Mouse (Mus musculus) liver, embryonic 16.5 days (tissue): ENCODE results near the gene Fam133b. TPM values are rescaled to one million over a fixed set of nuclear protein-coding genes. Genes with fewer than 3 reads are reported as not detected.

Experiments used
- ATAC-seq: fragments of 200-750 bp; cut with Nextera tagmentation; 2 replicates; pipeline ENCODE4 v1.8.0; 2017; ENCODE audit warnings: low read depth, mild to moderate bottlenecking, moderate number of reproducible peaks, moderate library complexity
- H3K27ac ChIP-seq: fragments of 300-500 bp; sonication (generic); 2 replicates; pipeline ENCODE4 v1.5.1; 2014; ENCODE audit warnings: mild to moderate bottlenecking, low read length
- H3K27me3 ChIP-seq: fragments of 300-500 bp; sonication (generic); 2 replicates; pipeline ENCODE4 v1.6.1; 2014; ENCODE audit warnings: low read depth, low read length, mixed read lengths; ENCODE audit not compliant: control insufficient read depth, insufficient read depth
- H3K36me3 ChIP-seq: fragments of 300-500 bp; sonication (generic); 2 replicates; pipeline ENCODE4 v1.6.1; 2014; ENCODE audit warnings: mild to moderate bottlenecking; ENCODE audit not compliant: control insufficient read depth, insufficient read depth
- H3K4me1 ChIP-seq: fragments of 300-500 bp; sonication (generic); 2 replicates; pipeline ENCODE4 v1.6.1; 2014; ENCODE audit warnings: low read depth, low read length, mixed read lengths; ENCODE audit not compliant: control insufficient read depth
- H3K4me2 ChIP-seq: fragments of 300-500 bp; sonication (generic); 2 replicates; pipeline ENCODE4 v1.6.1; 2014; ENCODE audit warnings: low read depth, low read length, mixed read lengths
- H3K4me3 ChIP-seq: fragments of 300-500 bp; sonication (generic); 2 replicates; pipeline ENCODE4 v1.5.1; 2014; ENCODE audit warnings: low read depth, mild to moderate bottlenecking, low read length
- H3K9ac ChIP-seq: fragments of 300-500 bp; sonication (generic); 2 replicates; pipeline ENCODE4 v1.6.1; 2014; ENCODE audit warnings: low read depth, low read length
- H3K9me3 ChIP-seq: fragments of 300-500 bp; sonication (generic); replicated peaks from 2 replicates; pipeline ENCODE4 v1.6.1; 2016; ENCODE audit warnings: low read length; ENCODE audit not compliant: control insufficient read depth
- WGBS: fragments of 180-500 bp; shearing (Covaris S2); extraction: QIAGEN DNeasy Blood & Tissue Kit; methylation state at CpG from one replicate; pipeline ENCODE4 v1.1.7; 2014; ENCODE audit not compliant: insufficient replicate concordance; 5-methylcytosine and 5-hydroxymethylcytosine counted together
- polyA plus RNA-seq: library from polyadenylated mRNA; unstranded; fragments of >200 nt; fragmentation: Nextera tagmentation; extraction: Ambion mirVana; gene quantifications from 2 replicates; pipeline ENCODE4 v1.2.1, GENCODE M21; 2015

Fam133b gene
- polyA plus RNA-seq, 1 experiment from 2014 or later, result 8.6 TPM

- H3K36me3 ChIP-seq, result no peaks in the 10 kb centered on the region
- no peak overlapping the region for H3K27ac ChIP-seq
- no peaks in the 10 kb centered on the region for H3K27me3 ChIP-seq
- H3K9ac ChIP-seq, result no peak overlapping the region
- no peak for ATAC-seq
- no peaks in the 10 kb centered on the region for H3K9me3 ChIP-seq
- H3K4me3 ChIP-seq, result no peak overlapping the region
- 53% methylated on average over 3 of the region's 3 CpGs for WGBS
- no peaks in the 10 kb centered on the region for H3K4me1 ChIP-seq
- no peak overlapping the region for H3K4me2 ChIP-seq
Observed at GRCm38 (mm10) chr5:3536592-3537212, 6.9 kb upstream of the Fam133b start.

GRCm38 (mm10) chr5:3538505-3539472 lies 4.8 kb upstream of the Fam133b start:
- Histone ChIP-seq H3K27me3 (no peaks in the 10 kb centered on the region), H3K9ac (no peak overlapping the region), H3K4me3 (no peak overlapping the region), H3K4me2 (no peak overlapping the region), H3K27ac (no peak overlapping the region), H3K9me3 (no peaks in the 10 kb centered on the region), H3K36me3 (no peaks in the 10 kb centered on the region), H3K4me1 (no peaks in the 10 kb centered on the region)
- WGBS, result 48% methylated on average over 11 of the region's 11 CpGs
- ATAC-seq, result no peak

- ATAC-seq, result no peak
- Histone ChIP-seq H3K4me2 (no peak overlapping the region), H3K27ac (no peak overlapping the region), H3K36me3 (no peaks in the 10 kb centered on the region), H3K9me3 (no peaks in the 10 kb centered on the region), H3K27me3 (no peaks in the 10 kb centered on the region), H3K4me1 (peaks cover 13% of the 10 kb centered on the region), H3K4me3 (no peak overlapping the region), H3K9ac (no peak overlapping the region)
- WGBS, result 60% methylated on average over 6 of the region's 6 CpGs
Observed at GRCm38 (mm10) chr5:3541871-3542270, 1.8 kb upstream of the Fam133b start.

- peak overlapping the region; percentile 95 for H3K4me3 ChIP-seq
- no peak for ATAC-seq
- H3K9me3 ChIP-seq, result no peaks in the 10 kb centered on the region
- WGBS, result 5% methylated on average over 7 of the region's 7 CpGs
- peak overlapping the region; percentile 95 for H3K9ac ChIP-seq
- peak overlapping the region; percentile 80; the same call in 1 of the 2 replicates for H3K27ac ChIP-seq
- no peaks in the 10 kb centered on the region for H3K36me3 ChIP-seq
- peaks cover 17% of the 10 kb centered on the region for H3K4me1 ChIP-seq
- no peaks in the 10 kb centered on the region for H3K27me3 ChIP-seq
- H3K4me2 ChIP-seq, result peak overlapping the region; percentile 69
Observed at GRCm38 (mm10) chr5:3544480-3544769, 792 bp downstream of the Fam133b start.

GRCm38 (mm10) chr5:3546226-3546625 lies 2.6 kb downstream of the Fam133b start:
- Histone ChIP-seq H3K9me3 (no peaks in the 10 kb centered on the region), H3K27ac (no peak overlapping the region), H3K4me2 (no peak overlapping the region), H3K27me3 (no peaks in the 10 kb centered on the region), H3K9ac (no peak overlapping the region), H3K4me3 (no peak overlapping the region), H3K36me3 (no peaks in the 10 kb centered on the region), H3K4me1 (peaks cover 17% of the 10 kb centered on the region)
- WGBS, result 57% methylated on average over 1 of the region's 1 CpGs
- ATAC-seq, result no peak

GRCm38 (mm10) chr5:3551481-3551880 lies 7.8 kb downstream of the Fam133b start:
- Histone ChIP-seq H3K36me3 (peaks cover 8% of the 10 kb centered on the region), H3K9me3 (no peaks in the 10 kb centered on the region), H3K4me1 (peaks cover 4% of the 10 kb centered on the region; the same call in 1 of the 2 replicates), H3K27ac (no peak overlapping the region), H3K27me3 (no peaks in the 10 kb centered on the region), H3K4me2 (no peak overlapping the region), H3K9ac (no peak overlapping the region), H3K4me3 (no peak overlapping the region)
- WGBS, result 70% methylated on average over 1 of the region's 1 CpGs
- no peak for ATAC-seq

GRCm38 (mm10) chr5:3554198-3554597 lies 10.6 kb downstream of the Fam133b start:
- ATAC-seq, result no peak
- Histone ChIP-seq H3K36me3 (peaks cover 19% of the 10 kb centered on the region), H3K9me3 (no peaks in the 10 kb centered on the region), H3K4me2 (no peak overlapping the region), H3K4me1 (no peaks in the 10 kb centered on the region), H3K4me3 (no peak overlapping the region), H3K27me3 (no peaks in the 10 kb centered on the region), H3K9ac (no peak overlapping the region), H3K27ac (no peak overlapping the region)
- 72% methylated on average over 2 of the region's 2 CpGs for WGBS

GRCm38 (mm10) chr5:3571266-3571665 lies 27.6 kb downstream of the Fam133b start, which contains the start of gene 1700109H08Rik:
1700109H08Rik (plus strand) TSS chr5:3571566.
- ATAC-seq, result no peak
- Histone ChIP-seq H3K9ac (no peak within 1 kb of the TSS), H3K9me3 (no peaks in the 10 kb centered on the region), H3K4me1 (no peaks in the 10 kb centered on the region), H3K4me2 (no peak within 1 kb of the TSS), H3K27me3 (no peaks in the 10 kb centered on the region), H3K27ac (no peak within 1 kb of the TSS), H3K36me3 (peaks cover 63% of the 10 kb centered on the region), H3K4me3 (no peak within 1 kb of the TSS)
- 82% methylated on average over 4 of the region's 4 CpGs for WGBS

GRCm38 (mm10) chr5:3574825-3575224 lies 31.2 kb downstream of the Fam133b start:
- Histone ChIP-seq H3K4me2 (no peak overlapping the region), H3K9me3 (no peaks in the 10 kb centered on the region), H3K36me3 (peaks cover 79% of the 10 kb centered on the region), H3K4me3 (no peak overlapping the region), H3K9ac (no peak overlapping the region), H3K27me3 (no peaks in the 10 kb centered on the region), H3K4me1 (no peaks in the 10 kb centered on the region), H3K27ac (no peak overlapping the region)
- no peak for ATAC-seq
- WGBS, result 89% methylated on average over 2 of the region's 2 CpGs
